Comparison of ENCODE assay signal across 9 mouse cellular contexts in the genomic region with DNA sequence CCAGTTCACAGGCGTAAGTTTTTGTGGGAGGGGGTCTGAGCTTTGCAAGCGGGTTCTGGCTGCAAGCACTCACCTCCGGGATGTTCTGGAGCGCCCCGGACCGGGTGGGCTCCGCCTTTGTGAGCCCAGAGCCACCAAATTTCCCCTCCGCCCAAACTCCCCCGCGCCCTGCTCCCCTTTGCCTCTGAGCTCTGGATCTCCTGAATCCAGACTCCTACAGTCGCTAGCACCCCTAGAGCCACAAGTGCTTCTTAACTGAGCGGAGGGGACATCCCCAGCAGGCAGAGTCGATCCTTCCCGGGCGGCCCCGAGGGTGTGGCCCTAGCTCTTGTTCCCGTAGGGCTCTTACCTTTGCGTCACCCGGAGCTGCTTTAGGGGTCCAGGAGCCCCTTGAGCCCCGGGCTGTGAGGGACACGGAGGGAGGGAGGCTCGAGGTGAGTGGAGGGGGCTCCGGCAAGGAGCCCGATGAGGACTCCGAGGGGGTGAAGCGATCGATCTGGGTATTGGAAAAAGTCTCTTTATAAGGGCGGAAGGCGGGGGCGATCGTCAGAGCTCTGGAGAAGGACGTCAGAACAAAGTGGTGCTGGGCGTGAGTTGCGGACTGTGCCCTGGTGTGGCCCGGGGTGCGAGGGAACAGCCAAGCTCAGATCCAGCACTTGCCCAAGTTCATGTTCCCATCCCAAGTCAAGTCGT. TPM values are rescaled to one million over a fixed set of nuclear protein-coding genes. Genes with fewer than 3 reads are reported as not detected.
DNase-seq lines count a peak whose midpoint lies in the region; ATAC-seq lines count a peak whose summit lies in the region.
"Had no signal": no experiment of that assay in that cellular context is flagged by ENCODE, and none has a peak within 500 bp of the region (broad histone marks: within the 10 kb centered on the region; RNA-seq: fewer than 3 reads in every experiment).

No protein-coding gene starts in this region.

- ATAC-seq in forebrain, embryonic 14.5 days: peak; percentile 81
- ATAC-seq in liver, embryonic 16.5 days (ENCODE audit: low read depth): no peak
- ATAC-seq in monocyte, adult 5-6 weeks (replicated peaks; ENCODE audit: insufficient number of reproducible peaks, low FRiP score, low TSS enrichment, poor library complexity, severe bottlenecking): no peak
- ATAC-seq in CD4-positive, CD25-positive, alpha-beta regulatory T cell, adult 4 months: no peak

- peak overlapping the region; percentile 72 for H3K4me2 ChIP-seq in forebrain, embryonic 14.5 days (ENCODE audit: low read length)
- 0 out of 2 replicates have a peak overlapping the region, but pooled peaks have one; percentile 24 for H3K4me2 ChIP-seq in liver, embryonic 16.5 days (ENCODE audit: low read depth, low read length)

- no peak overlapping the region for H3K27ac ChIP-seq in forebrain, embryonic 14.5 days (ENCODE audit: low read depth, low read length)
- no peak overlapping the region for H3K27ac ChIP-seq in liver, embryonic 16.5 days (ENCODE audit: low read length)
- H3K27ac ChIP-seq: macrophage had no signal

- no peaks in the 10 kb centered on the region for H3K9me3 ChIP-seq in forebrain, embryonic 14.5 days (replicated peaks; ENCODE audit: control insufficient read depth, low read length)
- no peaks in the 10 kb centered on the region for H3K9me3 ChIP-seq in liver, embryonic 16.5 days (replicated peaks; ENCODE audit: control insufficient read depth, low read length)

- peaks cover 4% of the 10 kb centered on the region; the same call in 1 of the 2 replicates for H3K4me1 ChIP-seq in forebrain, embryonic 14.5 days (ENCODE audit: control insufficient read depth, insufficient read depth, low read length)
- no peaks in the 10 kb centered on the region for H3K4me1 ChIP-seq in liver, embryonic 16.5 days (ENCODE audit: control insufficient read depth, low read depth, low read length)

- 2% methylated on average over 37 of the region's 37 CpGs for WGBS in forebrain, embryonic 14.5 days
- 4% methylated on average over 37 of the region's 37 CpGs for WGBS in liver, embryonic 16.5 days (ENCODE audit: insufficient replicate concordance)

- DNase-seq in layer of hippocampus, postnatal 10 days (ENCODE audit: low spot score in 2 of 2): peak; percentile 8 to 13
- no peak for DNase-seq in layer of hippocampus, adult 18-20 months (ENCODE audit: low spot score in 2 of 2)
- DNase-seq in embryo, embryonic 10 days (ENCODE audit: low spot score): peak; percentile 38
- peak; percentile 28 for DNase-seq in forebrain, embryonic 14.5 days (ENCODE audit: low spot score)
- DNase-seq in ovary, postnatal 10 days (ENCODE audit: low spot score): no peak

- H3K27me3 ChIP-seq in forebrain, embryonic 14.5 days (replicated peaks; ENCODE audit: control insufficient read depth, insufficient read depth, low read length): no peaks in the 10 kb centered on the region
- H3K27me3 ChIP-seq in liver, embryonic 16.5 days (ENCODE audit: control insufficient read depth, insufficient read depth, low read depth, low read length): no peaks in the 10 kb centered on the region

- peak overlapping the region; percentile 44 for H3K9ac ChIP-seq in forebrain, embryonic 14.5 days (ENCODE audit: low read length)
- H3K9ac ChIP-seq in liver, embryonic 16.5 days (ENCODE audit: low read depth, low read length): no peak overlapping the region

- H3K4me3 ChIP-seq in forebrain, embryonic 14.5 days (ENCODE audit: low read depth, low read length): peak overlapping the region; percentile 33
- no peak overlapping the region for H3K4me3 ChIP-seq in liver, embryonic 16.5 days (ENCODE audit: low read depth, low read length)

- no peaks in the 10 kb centered on the region for H3K36me3 ChIP-seq in forebrain, embryonic 14.5 days (ENCODE audit: control insufficient read depth, insufficient read depth, low read length)
- H3K36me3 ChIP-seq in liver, embryonic 16.5 days (ENCODE audit: control insufficient read depth, insufficient read depth): no peaks in the 10 kb centered on the region

RNA-seq across cellular contexts. Expression of gene Slc5a7, which starts 0.5 kb away (rescaled TPM):
- total RNA-seq in layer of hippocampus, postnatal 10 days (2021): 1 to 10 TPM in 1 of 2 experiments, under 1 TPM in 1; 0.85 to 1.3 TPM
- total RNA-seq in layer of hippocampus, adult 18-20 months (2021): under 1 TPM; 0.30 to 0.48 TPM
- 0.71 and 0.96 TPM in 2 replicates for polyA plus RNA-seq in forebrain, embryonic 14.5 days (2014; fragmentation: Nextera tagmentation; extraction: Ambion mirVana)
- polyA plus RNA-seq in liver, embryonic 16.5 days (2015; fragmentation: Nextera tagmentation; extraction: Ambion mirVana): not detected in 2 replicates
- not detected in 3 replicates for total RNA-seq in monocyte, adult 5-6 weeks (2017)
- not detected for polyA plus RNA-seq in CD4-positive, CD25-positive, alpha-beta regulatory T cell, adult 4 months (2017; shearing (Covaris generic))
- polyA plus RNA-seq: macrophage had no signal

Comparison
In these comparisons a context has a peak if more than half of its experiments do, and no peak if none do; other contexts are left out.
1. DNase-seq: peak in layer of hippocampus, postnatal 10 days (2 of 2), embryo, embryonic 10 days (single experiment) and forebrain, embryonic 14.5 days (single experiment); none in layer of hippocampus, adult 18-20 months (0 of 2) and ovary, postnatal 10 days (single experiment).